Mouse (Mus musculus): ENCODE measurements around the gene Tmco3.

- TF ChIP-seq CTCF (IDR thresholded peaks at IDR 0.05) (no peak), EP300 (IDR thresholded peaks at IDR 0.05; ENCODE audit: insufficient read depth, low read depth, low read length) (no peak)
Observed at GRCm38 (mm10) chr8:13350052-13350451, 62.1 kb downstream of the Tmco3 start.

All from heart, adult 2 months (tissue).